Mouse (Mus musculus) forebrain, embryonic 14.5 days (tissue): Measurements from ENCODE around the gene Mbd4. TPM values are rescaled to one million over a fixed set of nuclear protein-coding genes. Genes with fewer than 3 reads are reported as not detected.

Experiments
- ATAC-seq: fragments of 200-750 bp; cut with Nextera tagmentation; 2 replicates; pipeline ENCODE4 v1.8.0; 2017; ENCODE audit warnings: mild to moderate bottlenecking, moderate library complexity
- DNase-seq: peaks from one replicate; pipeline ENCODE4 v3.0.0-alpha.2; 2015; ENCODE audit warnings: low spot score
- H3K27ac ChIP-seq: fragments of 300-500 bp; sonication (generic); 2 replicates; pipeline ENCODE4 v1.5.1; 2014; ENCODE audit warnings: low read depth, mild to moderate bottlenecking, control low read depth, low read length, moderate library complexity
- H3K27me3 ChIP-seq: fragments of 300-500 bp; sonication (generic); replicated peaks from 2 replicates; pipeline ENCODE4 v1.6.1; 2014; ENCODE audit warnings: low read length, control low read depth, mixed read lengths; ENCODE audit not compliant: control insufficient read depth, insufficient read depth
- H3K36me3 ChIP-seq: fragments of 300-500 bp; sonication (generic); 2 replicates; pipeline ENCODE4 v1.6.1; 2014; ENCODE audit warnings: low read length, control low read depth; ENCODE audit not compliant: control insufficient read depth, insufficient read depth
- H3K4me1 ChIP-seq: fragments of 300-500 bp; sonication (generic); 2 replicates; pipeline ENCODE4 v1.6.1; 2014; ENCODE audit warnings: antibody characterized with exemption, low read length, control low read depth; ENCODE audit not compliant: control insufficient read depth, insufficient read depth
- H3K4me2 ChIP-seq: fragments of 300-500 bp; sonication (generic); 2 replicates; pipeline ENCODE4 v1.6.1; 2014; ENCODE audit warnings: mild to moderate bottlenecking, control low read depth, low read length
- H3K4me3 ChIP-seq: fragments of 300-500 bp; sonication (generic); 2 replicates; pipeline ENCODE4 v1.5.1; 2014; ENCODE audit warnings: low read depth, low read length, control low read depth
- H3K9ac ChIP-seq: fragments of 300-500 bp; sonication (generic); 2 replicates; pipeline ENCODE4 v1.6.1; 2014; ENCODE audit warnings: mild to moderate bottlenecking, low read length, control low read depth, moderate library complexity
- H3K9me3 ChIP-seq: fragments of 300-500 bp; sonication (generic); replicated peaks from 2 replicates; pipeline ENCODE4 v1.6.1; 2016; ENCODE audit warnings: low read length, control low read depth, mixed read lengths; ENCODE audit not compliant: control insufficient read depth
- WGBS: fragments of 180-500 bp; shearing (Covaris S2); extraction: QIAGEN DNeasy Blood & Tissue Kit; methylation state at CpG from one replicate; pipeline ENCODE4 v1.1.7; 2014; 5-methylcytosine and 5-hydroxymethylcytosine counted together
- polyA plus RNA-seq: library from polyadenylated mRNA; unstranded; fragments of >200 nt; fragmentation: Nextera tagmentation; extraction: Ambion mirVana; gene quantifications from 2 replicates; pipeline ENCODE4 v1.2.1, GENCODE M21; 2014

The Mbd4 gene
- polyA plus RNA-seq, 1 experiment from 2014 or later: 9.3 TPM

- no peak overlapping the region for H3K4me3 ChIP-seq
- H3K9me3 ChIP-seq: no peaks in the 10 kb centered on the region
- no peaks in the 10 kb centered on the region for H3K27me3 ChIP-seq
- no peak for DNase-seq
- WGBS: 87% methylated on average over 34 of the region's 34 CpGs
- H3K36me3 ChIP-seq: peaks cover 94% of the 10 kb centered on the region
- no peak overlapping the region for H3K27ac ChIP-seq
- H3K4me2 ChIP-seq: no peak overlapping the region
- no peak for ATAC-seq
- no peaks in the 10 kb centered on the region for H3K4me1 ChIP-seq
- H3K9ac ChIP-seq: no peak overlapping the region
Measured at GRCm38 (mm10) chr6:115791842-115792686, 61.1 kb downstream of the Mbd4 start.

- no peak overlapping the region for H3K4me2 ChIP-seq
- no peaks in the 10 kb centered on the region for H3K27me3 ChIP-seq
- H3K27ac ChIP-seq: no peak overlapping the region
- no peak overlapping the region for H3K9ac ChIP-seq
- no peak for ATAC-seq
- H3K4me3 ChIP-seq: no peak overlapping the region
- no peaks in the 10 kb centered on the region for H3K9me3 ChIP-seq
- H3K36me3 ChIP-seq: peaks cover 94% of the 10 kb centered on the region
- no peaks in the 10 kb centered on the region for H3K4me1 ChIP-seq
- DNase-seq: no peak
- WGBS: 79% methylated on average over 10 of the region's 10 CpGs
Measured at GRCm38 (mm10) chr6:115791016-115791415, 62.2 kb downstream of the Mbd4 start.

Other genes with a start within 250 kb of the Mbd4 start
- gene Raf1, start 176.7 kb downstream of the Mbd4 start, polyA plus RNA-seq: 150 and 158 TPM in 2 replicates
- 0.56 and 0.90 TPM in 2 replicates for gene Tmem40, start 91.0 kb downstream of the Mbd4 start, polyA plus RNA-seq
- 14.4 and 17.1 TPM in 2 replicates for gene Cand2, start 78.8 kb downstream of the Mbd4 start, polyA plus RNA-seq
- gene Rpl32, start 44.6 kb downstream of the Mbd4 start, polyA plus RNA-seq: 1,359 and 1,743 TPM in 2 replicates
- gene Efcab12, start 15.0 kb downstream of the Mbd4 start, polyA plus RNA-seq: 1.4 and 1.6 TPM in 2 replicates
- 16.9 and 23.2 TPM in 2 replicates for gene Ift122, start 99 bp upstream of the Mbd4 start, polyA plus RNA-seq
- gene Rho, start 78.4 kb upstream of the Mbd4 start, polyA plus RNA-seq: 0.19 and 0.30 TPM in 2 replicates
- gene H1foo, start 91.6 kb upstream of the Mbd4 start, polyA plus RNA-seq: not detected in 2 replicates
- gene Plxnd1, start 141.6 kb upstream of the Mbd4 start, polyA plus RNA-seq: 15.3 and 19.6 TPM in 2 replicates